Mouse (Mus musculus) hindbrain, embryonic 14.5 days (tissue): ENCODE data around the gene Syce3. TPM values are rescaled to one million over a fixed set of nuclear protein-coding genes. Genes with fewer than 3 reads are reported as not detected.

Experiments used
- ATAC-seq: fragments of 200-750 bp; cut with Nextera tagmentation; 2 replicates; pipeline ENCODE4 v1.8.0; 2017; ENCODE audit warnings: moderate number of reproducible peaks, mild to moderate bottlenecking, moderate TSS enrichment, moderate library complexity; ENCODE audit not compliant: low FRiP score
- DNase-seq: peaks from one replicate; pipeline ENCODE4 v3.0.0-alpha.2; 2015; ENCODE audit warnings: low spot score
- H3K27ac ChIP-seq: fragments of 300-500 bp; sonication (generic); 2 replicates; pipeline ENCODE4 v1.5.1; 2014; ENCODE audit warnings: mild to moderate bottlenecking, moderate library complexity
- H3K27me3 ChIP-seq: fragments of 300-500 bp; sonication (generic); 2 replicates; pipeline ENCODE4 v1.6.1; 2014; ENCODE audit warnings: mild to moderate bottlenecking, low read length, mixed read lengths; ENCODE audit not compliant: control insufficient read depth, insufficient read depth
- H3K36me3 ChIP-seq: fragments of 300-500 bp; sonication (generic); replicated peaks from 2 replicates; pipeline ENCODE4 v1.6.1; 2014; ENCODE audit not compliant: control insufficient read depth, insufficient read depth
- H3K4me1 ChIP-seq: fragments of 300-500 bp; sonication (generic); replicated peaks from 2 replicates; pipeline ENCODE4 v1.6.1; 2014; ENCODE audit warnings: antibody characterized with exemption, low read length, mixed read lengths; ENCODE audit not compliant: control insufficient read depth, insufficient read depth
- H3K4me2 ChIP-seq: fragments of 300-500 bp; sonication (generic); replicated peaks from 2 replicates; pipeline ENCODE4 v1.6.1; 2014; ENCODE audit warnings: mild to moderate bottlenecking, moderate library complexity
- H3K4me3 ChIP-seq: fragments of 300-500 bp; sonication (generic); replicated peaks from 2 replicates; pipeline ENCODE4 v1.5.1; 2014; ENCODE audit warnings: mild to moderate bottlenecking, low read length
- H3K9ac ChIP-seq: fragments of 300-500 bp; sonication (generic); 2 replicates; pipeline ENCODE4 v1.6.1; 2014
- H3K9me3 ChIP-seq: fragments of 300-500 bp; sonication (generic); 2 replicates; pipeline ENCODE4 v1.6.1; 2016; ENCODE audit warnings: low read length; ENCODE audit not compliant: control insufficient read depth
- WGBS: fragments of 180-500 bp; shearing (Covaris S2); extraction: QIAGEN DNeasy Blood & Tissue Kit; methylation state at CpG from one replicate; pipeline ENCODE4 v1.1.7; 2014; 5-methylcytosine and 5-hydroxymethylcytosine counted together
- polyA plus RNA-seq: library from polyadenylated mRNA; unstranded; fragments of >200 nt; fragmentation: Nextera tagmentation; extraction: Ambion mirVana; gene quantifications from 2 replicates; pipeline ENCODE4 v1.2.1, GENCODE M21; 2014

Gene Syce3
- polyA plus RNA-seq, 1 experiment from 2014 or later: not detected

GRCm38 (mm10) chr15:89376957-89377356, 33.3 kb downstream of the Syce3 start, which contains the start of gene Tymp:
Gene Tymp, minus strand, starts transcription at chr15:89377039.
- Histone ChIP-seq H3K27me3 (peaks cover 55% of the 10 kb centered on the region), H3K4me2 (no peak within 1 kb of the TSS), H3K9ac (no peak within 1 kb of the TSS), H3K36me3 (peaks cover 4% of the 10 kb centered on the region), H3K27ac (no peak within 1 kb of the TSS), H3K4me1 (peaks cover 20% of the 10 kb centered on the region), H3K9me3 (no peaks in the 10 kb centered on the region), H3K4me3 (no peak within 1 kb of the TSS)
- DNase-seq (no peak), ATAC-seq (no peak)
- 24% methylated on average over 16 of the region's 16 CpGs for WGBS

- no peak for ATAC-seq
- Histone ChIP-seq H3K9ac (no peak overlapping the region), H3K4me2 (no peak overlapping the region), H3K27me3 (peaks cover 53% of the 10 kb centered on the region), H3K9me3 (no peaks in the 10 kb centered on the region), H3K4me1 (peaks cover 20% of the 10 kb centered on the region), H3K27ac (no peak overlapping the region), H3K4me3 (no peak overlapping the region), H3K36me3 (peaks cover 13% of the 10 kb centered on the region)
- no peak for DNase-seq
- WGBS: 78% methylated on average over 7 of the region's 7 CpGs
Measured at GRCm38 (mm10) chr15:89376040-89376439, 34.3 kb downstream of the Syce3 start.

GRCm38 (mm10) chr15:89374801-89375534, 35.3 kb downstream of the Syce3 start:
- Histone ChIP-seq H3K27me3 (peaks cover 42% of the 10 kb centered on the region), H3K9ac (no peak overlapping the region), H3K4me1 (peaks cover 20% of the 10 kb centered on the region), H3K9me3 (no peaks in the 10 kb centered on the region), H3K36me3 (peaks cover 23% of the 10 kb centered on the region), H3K27ac (no peak overlapping the region), H3K4me3 (no peak overlapping the region), H3K4me2 (0 out of 2 replicates have a peak overlapping the region, but pooled peaks have one; percentile 70)
- ATAC-seq (no peak), DNase-seq (no peak)
- 91% methylated on average over 17 of the region's 17 CpGs for WGBS

- H3K36me3 ChIP-seq: peaks cover 30% of the 10 kb centered on the region
- H3K27ac ChIP-seq: peak overlapping the region; percentile 91
- peak overlapping the region; percentile 70 for H3K4me2 ChIP-seq
- no peak for ATAC-seq
- H3K27me3 ChIP-seq: peaks cover 36% of the 10 kb centered on the region
- H3K4me3 ChIP-seq: peak overlapping the region; percentile 61
- whole genome bisulfite sequencing: 52% methylated on average over 9 of the region's 9 CpGs
- no peak for DNase-seq
- H3K9me3 ChIP-seq: no peaks in the 10 kb centered on the region
- H3K9ac ChIP-seq: peak overlapping the region; percentile 77
- peaks cover 20% of the 10 kb centered on the region for H3K4me1 ChIP-seq
Measured at GRCm38 (mm10) chr15:89374340-89374739, 36.0 kb downstream of the Syce3 start.

- under 1% methylated on average over 42 of the region's 42 CpGs for WGBS
- Histone ChIP-seq H3K27me3 (peaks cover 31% of the 10 kb centered on the region), H3K4me3 (peak within 1 kb of the TSS; percentile 61), H3K4me2 (peak within 1 kb of the TSS; percentile 70), H3K36me3 (peaks cover 35% of the 10 kb centered on the region), H3K27ac (peak within 1 kb of the TSS; percentile 91), H3K9me3 (no peaks in the 10 kb centered on the region), H3K9ac (peak within 1 kb of the TSS; percentile 77), H3K4me1 (peaks cover 20% of the 10 kb centered on the region)
- ATAC-seq (peak; percentile 87), DNase-seq (peak; percentile 92)
Measured at GRCm38 (mm10) chr15:89373762-89374248, 36.5 kb downstream of the Syce3 start, which contains the start of gene Sco2. Gene Sco2, minus strand, starts transcription at chr15:89373846.

- Histone ChIP-seq H3K4me3 (peak overlapping the region; percentile 61), H3K36me3 (peaks cover 41% of the 10 kb centered on the region), H3K9ac (peak overlapping the region; percentile 77), H3K27me3 (peaks cover 25% of the 10 kb centered on the region), H3K27ac (peak overlapping the region; percentile 91), H3K4me1 (peaks cover 15% of the 10 kb centered on the region), H3K9me3 (no peaks in the 10 kb centered on the region), H3K4me2 (peak overlapping the region; percentile 70)
- WGBS: 2% methylated on average over 35 of the region's 35 CpGs
- peak; percentile 74 for DNase-seq
- peak; percentile 74 for ATAC-seq
Measured at GRCm38 (mm10) chr15:89373027-89373761, 37.1 kb downstream of the Syce3 start.

- Histone ChIP-seq H3K36me3 (peaks cover 48% of the 10 kb centered on the region), H3K27ac (no peak overlapping the region), H3K9me3 (no peaks in the 10 kb centered on the region), H3K27me3 (peaks cover 18% of the 10 kb centered on the region), H3K4me2 (peak overlapping the region; percentile 70), H3K4me3 (peak overlapping the region; percentile 61), H3K9ac (peak overlapping the region; percentile 77), H3K4me1 (peaks cover 15% of the 10 kb centered on the region)
- WGBS: 84% methylated on average over 7 of the region's 7 CpGs
- ATAC-seq (no peak), DNase-seq (no peak)
Measured at GRCm38 (mm10) chr15:89372536-89372935, 37.8 kb downstream of the Syce3 start.

GRCm38 (mm10) chr15:89372068-89372467, 38.2 kb downstream of the Syce3 start:
- DNase-seq: no peak
- WGBS: 91% methylated on average over 13 of the region's 13 CpGs
- Histone ChIP-seq H3K27ac (no peak overlapping the region), H3K9ac (no peak overlapping the region), H3K9me3 (no peaks in the 10 kb centered on the region), H3K4me3 (no peak overlapping the region), H3K4me1 (peaks cover 15% of the 10 kb centered on the region), H3K36me3 (peaks cover 52% of the 10 kb centered on the region), H3K27me3 (peaks cover 13% of the 10 kb centered on the region), H3K4me2 (no peak overlapping the region)
- ATAC-seq: no peak

GRCm38 (mm10) chr15:89365141-89365551, 45.2 kb downstream of the Syce3 start:
- no peak overlapping the region for H3K4me2 ChIP-seq
- H3K9me3 ChIP-seq: no peaks in the 10 kb centered on the region
- peaks cover 100% of the 10 kb centered on the region for H3K36me3 ChIP-seq
- no peak overlapping the region for H3K4me3 ChIP-seq
- ATAC-seq (no peak), DNase-seq (no peak)
- H3K27ac ChIP-seq: no peak overlapping the region
- 95% methylated on average over 4 of the region's 4 CpGs for WGBS
- no peaks in the 10 kb centered on the region for H3K27me3 ChIP-seq
- no peak overlapping the region for H3K9ac ChIP-seq
- H3K4me1 ChIP-seq: no peaks in the 10 kb centered on the region
